Mouse (Mus musculus) olfactory bulb, adult 2 months (tissue): ENCODE data around the gene Anks1b. TPM values are rescaled to one million over a fixed set of nuclear protein-coding genes. Genes with fewer than 3 reads are reported as not detected.

Experiments used
- H3K27ac ChIP-seq: fragments of 200-500 bp; 2 replicates; pipeline ENCODE4 v1.5.1; 2012; ENCODE audit warnings: low read depth, low read length; ENCODE audit not compliant: insufficient read depth
- H3K4me1 ChIP-seq: fragments of 200-500 bp; 2 replicates; pipeline ENCODE4 v1.6.1; 2012; ENCODE audit warnings: low read length; ENCODE audit not compliant: control insufficient read depth, insufficient read depth
- H3K4me3 ChIP-seq: fragments of 200-500 bp; 2 replicates; pipeline ENCODE4 v1.5.1; 2012; ENCODE audit warnings: mild to moderate bottlenecking, low read depth, low read length, moderate library complexity; ENCODE audit not compliant: insufficient read depth
- CTCF ChIP-seq: fragments of 200-500 bp; IDR thresholded peaks from 2 replicates; pipeline ENCODE4 v1.5.1; 2012; ENCODE audit warnings: low read depth, mild to moderate bottlenecking, low read length, moderate library complexity; ENCODE audit not compliant: insufficient read depth
- POLR2A ChIP-seq: fragments of 200-500 bp; IDR thresholded peaks from 2 replicates; pipeline ENCODE4 v1.6.1; 2012; ENCODE audit warnings: mild to moderate bottlenecking, low read depth, low read length, moderate library complexity; ENCODE audit not compliant: insufficient read depth
- WGBS: fragments of 180-500 bp; shearing (Covaris S2); methylation state at CpG from one replicate; pipeline ENCODE4 v1.1.7; 2018; 5-methylcytosine and 5-hydroxymethylcytosine counted together
- polyA plus RNA-seq: library from polyadenylated mRNA; stranded (reverse); fragments of >200 nt; gene quantifications from 2 replicates; pipeline ENCODE4 v1.2.4, GENCODE M21; 2012; ENCODE audit warnings: low replicate concordance; ENCODE audit not compliant: missing spikeins, insufficient read depth, insufficient read length

Anks1b gene
- polyA plus RNA-seq, 1 experiment, result not detected

DNA sequence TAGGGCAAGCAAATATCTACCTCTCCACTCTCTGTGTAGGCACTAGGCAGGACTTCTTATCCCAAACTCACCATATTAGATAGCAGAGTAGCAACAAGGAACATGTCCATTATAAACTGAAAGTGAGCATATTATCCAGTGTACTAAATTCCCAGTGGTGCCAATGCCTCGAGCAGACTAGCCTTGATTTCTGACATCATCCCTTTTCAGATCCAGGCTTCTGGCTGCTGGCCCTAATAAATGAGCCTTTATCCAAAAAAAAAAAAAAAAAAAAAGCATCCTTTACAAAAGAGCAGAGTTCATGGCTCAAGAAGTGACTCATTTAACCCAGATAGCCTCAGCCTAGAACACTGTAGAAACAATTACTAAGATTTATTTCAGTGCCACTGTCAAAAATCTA is 568.3 kb downstream of the Anks1b start:
- no peak for TF ChIP-seq CTCF
- no peak for TF ChIP-seq POLR2A
- Histone ChIP-seq H3K4me3 (no peak overlapping the region), H3K4me1 (no peaks in the 10 kb centered on the region), H3K27ac (no peak overlapping the region)
- 33% methylated on average over 1 of the region's 1 CpGs for WGBS

DNA sequence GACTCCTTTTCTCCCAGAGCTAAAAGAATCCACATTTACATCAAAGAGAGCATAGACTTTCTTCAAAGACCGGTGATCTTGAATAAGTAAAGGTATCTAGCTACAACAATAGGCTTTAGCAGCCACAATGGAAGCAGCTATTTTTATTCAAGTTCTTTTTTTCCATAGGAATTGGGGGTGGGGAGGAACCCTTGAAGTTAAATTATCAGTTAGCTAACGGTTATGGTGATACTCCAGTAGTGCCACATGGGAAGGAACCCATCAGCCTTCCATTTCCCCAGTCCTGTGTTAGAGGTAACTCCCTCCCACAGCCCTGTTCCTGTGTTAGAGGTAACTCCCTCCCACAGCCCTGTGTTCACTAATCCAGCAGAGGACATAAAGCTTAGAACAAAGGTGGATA is 591.6 kb downstream of the Anks1b start:
- TF ChIP-seq POLR2A (no peak), CTCF (no peak)
- Histone ChIP-seq H3K27ac (no peak overlapping the region), H3K4me3 (no peak overlapping the region), H3K4me1 (no peaks in the 10 kb centered on the region)
- 48% methylated on average over 2 of the region's 2 CpGs for WGBS

DNA sequence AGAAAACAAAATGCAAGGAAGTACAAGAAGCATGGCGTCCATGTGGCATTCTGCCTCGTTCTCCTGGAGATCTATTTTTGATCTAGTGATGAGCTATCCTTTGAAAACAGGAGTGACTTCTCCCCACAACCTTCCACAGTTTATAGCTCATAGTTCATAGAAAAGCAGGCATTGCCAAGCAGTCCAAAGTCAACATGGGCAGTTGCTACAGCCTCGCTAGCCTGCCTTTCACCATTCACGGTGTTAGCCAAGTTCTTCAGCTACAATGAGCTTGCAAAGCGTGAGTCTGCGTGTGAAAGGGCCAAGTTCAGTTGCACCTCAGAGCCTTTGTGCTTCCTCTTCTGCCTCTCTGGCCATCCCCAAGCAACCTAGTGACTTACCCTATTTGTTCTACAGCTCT is 592.1 kb downstream of the Anks1b start:
- no peaks in the 10 kb centered on the region for H3K4me1 ChIP-seq
- H3K4me3 ChIP-seq, result no peak overlapping the region
- H3K27ac ChIP-seq, result no peak overlapping the region
- TF ChIP-seq CTCF (no peak), POLR2A (no peak)
- 78% methylated on average over 6 of the region's 6 CpGs for WGBS

DNA sequence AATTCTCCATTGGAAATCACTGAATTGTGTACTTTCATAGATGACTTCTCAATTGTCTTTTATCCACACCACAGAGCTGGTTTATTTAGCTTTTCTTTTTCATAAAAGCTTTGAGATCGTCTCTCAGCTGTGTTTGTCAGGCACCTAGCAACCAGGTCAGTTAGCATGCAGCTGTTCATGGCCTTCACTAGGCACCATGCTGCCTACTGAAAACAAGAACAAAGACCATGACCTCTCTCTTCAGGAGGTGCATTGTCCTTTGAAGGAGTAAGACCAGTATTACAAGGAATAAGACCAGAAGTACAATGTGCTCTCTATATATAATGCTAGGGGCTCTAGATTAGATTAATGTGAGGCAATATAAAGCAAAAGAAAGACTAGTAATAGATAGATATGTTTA is 594.2 kb downstream of the Anks1b start:
- Histone ChIP-seq H3K4me3 (no peak overlapping the region), H3K4me1 (no peaks in the 10 kb centered on the region), H3K27ac (no peak overlapping the region)
- 50% methylated on average over 1 of the region's 1 CpGs for WGBS
- no peak for TF ChIP-seq CTCF
- TF ChIP-seq POLR2A, result no peak

DNA sequence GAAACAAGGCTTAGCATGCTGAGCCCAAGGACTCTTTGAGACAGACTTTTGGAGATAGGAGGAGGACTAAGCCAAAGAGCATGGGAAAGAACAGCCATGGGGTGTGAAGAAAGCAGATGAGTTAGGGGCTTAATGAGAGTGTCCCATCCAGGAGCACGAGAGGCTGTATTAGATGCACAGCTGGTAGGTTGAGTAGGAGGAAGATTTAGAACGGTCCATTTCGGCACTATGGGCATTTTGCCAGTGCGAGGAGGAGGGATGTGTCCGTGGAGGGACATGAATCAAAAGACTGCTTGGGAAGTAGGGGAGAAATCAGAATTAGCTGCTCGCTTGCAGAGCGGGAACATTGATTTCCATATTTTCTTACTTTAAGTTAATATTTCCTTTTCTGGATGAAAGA is 620.1 kb downstream of the Anks1b start:
- no peak overlapping the region for H3K4me3 ChIP-seq
- H3K4me1 ChIP-seq, result 0 out of 2 replicates have a peak, but pooled peaks cover 3% of the 10 kb centered on the region
- TF ChIP-seq CTCF, result no peak
- TF ChIP-seq POLR2A, result no peak
- WGBS, result 45% methylated on average over 7 of the region's 7 CpGs
- peak overlapping the region; percentile 13; the same call in 1 of the 2 replicates for H3K27ac ChIP-seq

DNA sequence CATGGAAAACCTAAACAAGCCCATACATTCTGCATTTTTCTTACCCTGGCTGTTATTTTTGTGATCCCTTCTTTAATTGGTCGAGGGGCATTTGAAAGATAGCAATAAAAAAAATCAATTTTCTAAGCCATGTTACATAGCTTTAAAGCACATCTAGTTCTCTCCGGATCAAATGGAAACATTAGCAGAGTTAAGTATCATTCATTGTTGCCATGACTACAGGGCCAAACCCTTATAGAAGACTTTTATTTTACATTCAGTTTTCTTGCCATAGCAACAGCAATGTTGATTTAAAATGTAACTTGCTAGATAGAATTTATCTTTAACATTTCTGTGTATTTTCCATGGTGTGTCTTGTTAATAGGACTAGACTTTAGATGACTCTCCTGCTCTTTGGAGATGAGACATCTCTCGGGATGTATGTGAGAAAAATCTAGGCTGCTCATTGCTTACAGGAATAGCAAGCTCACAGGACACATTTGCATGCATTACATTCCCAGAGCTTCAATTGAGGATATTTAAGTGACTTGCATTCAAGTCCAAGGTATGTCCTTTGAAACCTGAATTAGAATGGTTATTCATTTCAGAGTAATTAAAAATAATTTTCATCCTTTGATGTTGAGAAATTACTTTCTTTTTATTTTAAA is 620.8 kb downstream of the Anks1b start:
- TF ChIP-seq POLR2A (no peak), CTCF (no peak)
- H3K4me3 ChIP-seq, result no peak overlapping the region
- 0 out of 2 replicates have a peak, but pooled peaks cover 3% of the 10 kb centered on the region for H3K4me1 ChIP-seq
- WGBS, result 48% methylated on average over 3 of the region's 3 CpGs
- no peak overlapping the region for H3K27ac ChIP-seq

DNA sequence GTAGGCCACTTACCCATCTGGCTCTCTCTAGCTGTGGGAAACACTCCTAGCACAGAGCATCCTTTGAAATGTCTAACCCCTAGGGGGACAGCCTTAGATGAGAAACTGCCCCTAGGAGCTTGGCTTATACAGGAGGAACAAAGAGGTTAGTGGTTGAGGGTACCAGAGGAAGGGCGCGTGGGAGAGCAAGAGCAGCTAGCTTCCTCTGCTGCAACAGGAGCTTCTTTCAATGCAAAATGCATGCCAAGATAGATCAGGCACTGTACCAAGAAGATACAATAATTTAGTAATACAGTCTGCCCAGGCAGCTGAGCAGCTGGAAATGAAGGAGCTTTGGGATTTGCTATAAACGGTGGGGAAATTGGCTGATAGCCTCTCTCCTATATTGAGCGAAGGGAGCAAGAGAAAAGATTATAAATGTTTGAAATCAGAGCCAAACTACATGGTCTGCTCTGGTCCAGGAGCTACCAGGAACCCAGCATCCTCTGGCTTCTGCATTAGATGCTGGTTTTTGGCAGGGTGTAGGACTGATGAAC is 621.7 kb downstream of the Anks1b start:
- 0 out of 2 replicates have a peak, but pooled peaks cover 3% of the 10 kb centered on the region for H3K4me1 ChIP-seq
- peak overlapping the region; percentile 17; the same call in 1 of the 2 replicates for H3K27ac ChIP-seq
- TF ChIP-seq POLR2A, result no peak
- no peak for TF ChIP-seq CTCF
- 36% methylated on average over 4 of the region's 4 CpGs for WGBS
- H3K4me3 ChIP-seq, result no peak overlapping the region

DNA sequence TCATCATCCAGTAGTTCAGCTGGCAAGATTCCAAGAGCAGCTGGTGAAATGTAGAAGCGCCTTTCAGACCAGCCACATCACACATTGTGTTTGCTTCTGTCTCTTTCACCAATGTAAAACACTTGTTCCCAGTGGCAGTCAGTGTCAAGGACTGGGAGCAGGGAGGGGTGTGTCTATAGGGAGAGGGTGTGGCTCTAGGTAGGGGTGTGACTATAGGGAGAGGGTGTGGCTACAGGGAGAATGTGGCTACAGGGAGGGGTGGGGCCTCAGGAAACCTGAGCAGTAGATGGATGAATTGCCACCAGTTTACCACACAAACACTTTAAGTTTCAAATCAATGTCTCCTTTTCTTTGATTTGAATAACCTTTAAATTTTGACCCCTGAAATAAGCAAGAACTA is 634.3 kb downstream of the Anks1b start:
- H3K27ac ChIP-seq, result no peak overlapping the region
- no peak overlapping the region for H3K4me3 ChIP-seq
- H3K4me1 ChIP-seq, result no peaks in the 10 kb centered on the region
- WGBS, result 83% methylated on average over 1 of the region's 1 CpGs
- TF ChIP-seq POLR2A (no peak), CTCF (no peak)

DNA sequence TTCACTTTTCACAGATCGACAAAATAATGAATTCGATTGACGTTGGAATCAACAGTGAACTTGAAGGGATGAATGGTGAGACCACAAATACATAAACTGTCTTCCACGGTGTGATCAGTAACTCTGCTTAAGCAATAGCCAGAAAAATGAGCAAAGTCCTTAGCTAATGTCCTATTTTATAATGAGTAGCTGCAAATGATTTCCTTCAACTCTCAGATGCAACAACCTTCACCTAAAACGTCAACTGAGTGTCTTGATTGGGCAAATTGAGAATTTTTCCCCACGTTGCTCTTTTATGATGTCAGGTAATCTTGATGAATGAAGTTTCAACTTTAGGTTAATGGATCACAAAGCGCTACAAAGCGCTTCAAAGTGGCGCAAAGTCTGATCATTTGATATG is 639.5 kb downstream of the Anks1b start:
- Histone ChIP-seq H3K27ac (no peak overlapping the region), H3K4me3 (no peak overlapping the region), H3K4me1 (no peaks in the 10 kb centered on the region)
- no peak for TF ChIP-seq POLR2A
- no peak for TF ChIP-seq CTCF
- WGBS, result 95% methylated on average over 9 of the region's 9 CpGs
